Mouse (Mus musculus): ENCODE measurements around the gene Arhgdib. TPM values are rescaled to one million over a fixed set of nuclear protein-coding genes. Genes with fewer than 3 reads are reported as not detected.

Arhgdib gene
- 14.9 and 23.0 TPM in 2 replicates for total RNA-seq (2014; rRNA removed)
- polyA plus RNA-seq (2015; fragmentation: Nextera tagmentation; extraction: Ambion mirVana) = 29.3 and 37.5 TPM in 2 replicates

DNA sequence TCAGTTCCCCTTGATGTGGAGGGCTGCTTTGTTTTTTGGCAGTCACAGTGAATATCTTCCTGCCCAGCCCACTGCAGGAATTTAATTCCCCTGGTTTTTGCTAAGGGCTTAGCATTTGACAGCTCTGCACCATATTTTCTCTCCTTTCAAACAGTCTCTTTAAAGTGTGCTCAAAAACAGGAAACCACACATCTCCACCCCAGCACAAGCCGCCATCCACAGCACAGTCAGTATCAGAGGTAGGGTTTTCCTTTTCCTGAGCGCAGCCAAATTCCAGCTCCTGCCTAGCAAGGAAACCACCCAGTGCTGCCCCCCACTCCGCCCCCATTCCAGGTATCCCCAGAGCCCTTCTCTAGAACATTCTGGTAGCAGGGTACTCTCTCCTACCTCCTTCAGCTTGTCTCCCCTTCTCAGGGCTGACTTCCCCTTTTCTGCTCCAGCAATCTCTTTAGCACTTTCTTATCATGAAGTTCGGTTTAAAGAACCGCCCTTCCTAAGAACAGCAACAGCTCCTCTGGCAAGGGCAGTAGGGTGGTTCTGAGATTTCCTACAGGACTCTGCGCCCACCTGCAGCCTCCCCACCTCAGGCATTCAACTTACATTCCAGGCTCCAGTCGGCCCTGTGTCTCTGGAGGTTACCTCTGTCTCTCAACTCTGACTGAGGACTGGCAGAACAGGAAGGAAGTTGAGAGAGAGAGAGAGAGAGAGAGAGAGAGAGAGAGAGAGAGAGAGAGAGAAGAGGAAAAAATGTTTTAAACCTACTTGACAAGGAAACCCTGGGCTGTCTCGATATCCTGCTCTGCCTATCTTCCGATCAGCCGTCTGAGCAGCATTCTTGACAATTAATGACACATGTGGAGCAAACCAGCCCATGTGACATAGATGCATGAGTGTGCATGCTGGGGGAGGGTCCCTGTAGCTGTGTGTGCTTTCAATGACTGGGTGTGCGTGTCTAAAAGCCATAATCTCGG is at the start of gene Arhgdib:
Gene Arhgdib (minus strand): TSS at position 849 of the 971 bp plus-strand sequence.
- 0 out of 2 replicates have a peak within 1 kb of the TSS, but pooled peaks have one; percentile 3 for H3K4me2 ChIP-seq (ENCODE audit: low read depth)
- H3K4me3 ChIP-seq (ENCODE audit: low read depth, low read length) = no peak within 1 kb of the TSS
- peak; percentile 65 for ATAC-seq

DNA sequence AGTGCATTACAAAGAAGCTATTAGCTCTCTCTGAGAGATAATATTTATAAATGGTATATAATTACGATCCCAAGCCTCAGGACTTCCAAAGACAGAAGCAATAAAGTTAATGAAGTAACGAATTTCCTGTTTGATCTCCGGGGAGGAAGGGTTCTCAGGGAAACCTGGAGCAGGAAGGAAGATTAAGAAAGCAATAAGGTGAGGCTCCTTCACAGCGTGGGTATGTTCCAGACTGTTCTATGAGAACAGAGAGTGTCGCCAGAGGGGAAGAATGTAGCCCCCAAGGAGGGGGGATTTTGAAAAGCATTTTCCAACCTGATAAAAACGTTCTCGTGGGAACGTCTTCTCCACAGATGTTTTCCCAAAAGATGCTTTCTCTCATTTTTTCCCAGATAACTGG is 48.9 kb upstream of the Arhgdib start:
- Histone ChIP-seq H3K4me3 (ENCODE audit: low read depth, low read length) (no peak overlapping the region), H3K27ac (ENCODE audit: low read depth, low read length) (no peak overlapping the region), H3K4me2 (ENCODE audit: low read depth) (no peak overlapping the region), H3K9ac (no peak overlapping the region), H3K36me3 (ENCODE audit: insufficient read depth) (no peaks in the 10 kb centered on the region), H3K9me3 (ENCODE audit: low read length) (no peaks in the 10 kb centered on the region), H3K4me1 (ENCODE audit: insufficient read depth) (0 out of 2 replicates have a peak, but pooled peaks cover 3% of the 10 kb centered on the region), H3K27me3 (ENCODE audit: insufficient read depth, low read length) (no peaks in the 10 kb centered on the region)
- TF ChIP-seq CTCF (IDR thresholded peaks at IDR 0.05; ENCODE audit: low read depth) = no peak
- DNase-seq = no peak
- no peak for ATAC-seq
- WGBS = 60% methylated on average over 8 of the region's 8 CpGs

More for the DNA sequence above, at the start of gene Arhgdib:
- DNase-seq = peak; percentile 29
- H3K9ac ChIP-seq = no peak within 1 kb of the TSS
- no peak for TF ChIP-seq CTCF (IDR thresholded peaks at IDR 0.05; ENCODE audit: low read depth)
- H3K9me3 ChIP-seq (ENCODE audit: low read length) = no peaks in the 10 kb centered on the region
- H3K4me1 ChIP-seq (ENCODE audit: insufficient read depth) = 0 out of 2 replicates have a peak, but pooled peaks cover 7% of the 10 kb centered on the region
- 59% methylated on average over 12 of the region's 12 CpGs for WGBS
- no peaks in the 10 kb centered on the region for H3K36me3 ChIP-seq (ENCODE audit: insufficient read depth)
- H3K27ac ChIP-seq (ENCODE audit: low read depth, low read length) = peak within 1 kb of the TSS; percentile 69
- H3K27me3 ChIP-seq (ENCODE audit: insufficient read depth, low read length) = no peaks in the 10 kb centered on the region

DNA sequence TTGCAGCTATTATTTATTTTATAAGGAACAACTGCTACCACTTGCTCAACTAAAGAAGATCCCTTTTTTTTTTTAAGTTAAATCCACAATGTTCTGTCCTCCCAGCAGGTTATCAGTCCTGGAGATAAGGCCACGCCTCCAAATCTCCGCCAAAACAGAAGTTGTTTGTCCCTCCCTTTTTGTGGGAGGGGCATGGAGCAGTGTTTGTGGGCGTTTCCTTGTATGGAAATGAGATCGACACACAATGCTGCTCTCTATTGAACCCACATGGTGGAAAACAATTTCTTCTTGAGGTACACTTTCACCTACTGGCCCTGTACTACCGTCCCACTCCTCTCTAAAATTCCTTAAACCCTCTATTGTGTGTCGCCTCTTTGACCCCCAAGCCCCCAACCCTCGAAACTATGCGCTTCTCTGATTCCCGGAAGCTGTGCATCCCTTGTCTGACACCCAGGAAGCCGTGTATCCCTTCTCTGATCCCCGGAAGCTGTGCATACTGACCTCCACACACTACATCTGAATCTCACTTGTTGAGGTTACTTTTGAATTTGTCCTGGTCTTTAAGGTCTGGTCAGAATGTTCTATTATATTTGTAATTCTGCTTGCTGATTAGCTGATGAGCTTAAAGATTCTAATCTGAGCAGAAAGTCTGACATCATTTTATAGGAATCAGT is 48.3 kb upstream of the Arhgdib start:
- H3K9ac ChIP-seq = no peak overlapping the region
- no peaks in the 10 kb centered on the region for H3K9me3 ChIP-seq (ENCODE audit: low read length)
- DNase-seq (no peak), ATAC-seq (no peak)
- no peaks in the 10 kb centered on the region for H3K27me3 ChIP-seq (ENCODE audit: insufficient read depth, low read length)
- H3K4me1 ChIP-seq (ENCODE audit: insufficient read depth) = 0 out of 2 replicates have a peak, but pooled peaks cover 3% of the 10 kb centered on the region
- H3K4me3 ChIP-seq (ENCODE audit: low read depth, low read length) = no peak overlapping the region
- no peak overlapping the region for H3K4me2 ChIP-seq (ENCODE audit: low read depth)
- H3K36me3 ChIP-seq (ENCODE audit: insufficient read depth) = no peaks in the 10 kb centered on the region
- no peak overlapping the region for H3K27ac ChIP-seq (ENCODE audit: low read depth, low read length)
- WGBS = 34% methylated on average over 11 of the region's 11 CpGs
- no peak for TF ChIP-seq CTCF (IDR thresholded peaks at IDR 0.05; ENCODE audit: low read depth)

DNA sequence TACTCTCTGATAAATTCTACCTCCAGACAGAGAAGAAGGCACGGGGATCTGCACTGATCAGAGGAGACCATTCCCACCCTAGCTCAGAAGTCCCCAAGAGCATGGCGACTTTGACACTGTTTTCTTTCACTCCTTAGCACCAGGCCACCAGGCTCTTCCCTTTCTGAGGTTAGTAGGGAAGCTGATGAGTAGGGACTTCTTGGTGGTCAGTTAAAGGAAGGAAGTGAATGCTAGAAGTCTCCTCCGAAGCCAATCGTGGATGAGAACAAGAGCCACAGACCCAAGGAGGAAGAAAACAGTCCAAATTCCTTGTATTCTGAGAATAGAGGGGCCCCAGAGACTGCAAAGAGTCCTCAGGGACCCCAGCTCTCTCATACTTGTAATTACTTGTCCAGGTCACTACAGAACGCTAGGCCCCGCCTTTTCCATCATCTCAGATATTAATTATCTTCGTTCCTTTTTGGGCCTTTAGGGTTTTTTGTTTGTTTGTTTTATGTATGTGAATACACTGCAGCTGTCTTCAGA is 46.9 kb upstream of the Arhgdib start:
- no peak for TF ChIP-seq CTCF (IDR thresholded peaks at IDR 0.05; ENCODE audit: low read depth)
- DNase-seq (no peak), ATAC-seq (no peak)
- Histone ChIP-seq H3K9ac (no peak overlapping the region), H3K4me2 (ENCODE audit: low read depth) (no peak overlapping the region), H3K27ac (ENCODE audit: low read depth, low read length) (no peak overlapping the region), H3K4me3 (ENCODE audit: low read depth, low read length) (no peak overlapping the region), H3K9me3 (ENCODE audit: low read length) (no peaks in the 10 kb centered on the region), H3K36me3 (ENCODE audit: insufficient read depth) (no peaks in the 10 kb centered on the region), H3K27me3 (ENCODE audit: insufficient read depth, low read length) (no peaks in the 10 kb centered on the region), H3K4me1 (ENCODE audit: insufficient read depth) (0 out of 2 replicates have a peak, but pooled peaks cover 3% of the 10 kb centered on the region)
- 89% methylated on average over 7 of the region's 7 CpGs for WGBS

DNA sequence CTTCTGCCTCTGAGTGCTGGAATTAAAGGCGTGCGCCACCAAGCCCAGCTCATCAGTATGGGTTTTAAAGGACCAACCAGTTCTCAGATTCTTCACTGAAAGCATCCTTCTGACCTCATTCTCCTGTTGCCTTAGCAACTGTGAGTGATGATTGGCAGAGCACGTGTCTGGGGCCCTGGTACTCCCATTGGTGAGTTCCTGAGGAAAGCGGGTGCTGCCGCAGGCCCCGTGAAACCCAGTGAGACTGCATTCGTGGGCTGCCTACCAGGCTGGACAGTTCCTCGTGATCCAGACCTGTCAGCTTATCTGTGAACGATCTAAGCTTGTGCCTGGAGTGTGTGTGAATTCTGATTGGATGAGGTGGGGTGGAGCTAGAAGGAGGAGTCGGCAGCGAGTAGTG is 45.0 kb upstream of the Arhgdib start:
- TF ChIP-seq CTCF (IDR thresholded peaks at IDR 0.05; ENCODE audit: low read depth) = no peak
- no peak overlapping the region for H3K4me2 ChIP-seq (ENCODE audit: low read depth)
- no peaks in the 10 kb centered on the region for H3K27me3 ChIP-seq (ENCODE audit: insufficient read depth, low read length)
- WGBS = 60% methylated on average over 11 of the region's 11 CpGs
- no peaks in the 10 kb centered on the region for H3K36me3 ChIP-seq (ENCODE audit: insufficient read depth)
- H3K9me3 ChIP-seq (ENCODE audit: low read length) = no peaks in the 10 kb centered on the region
- peak; percentile 77 for ATAC-seq
- H3K4me1 ChIP-seq (ENCODE audit: insufficient read depth) = 0 out of 2 replicates have a peak, but pooled peaks cover 3% of the 10 kb centered on the region
- H3K9ac ChIP-seq = no peak overlapping the region
- DNase-seq = no peak
- H3K4me3 ChIP-seq (ENCODE audit: low read depth, low read length) = no peak overlapping the region
- no peak overlapping the region for H3K27ac ChIP-seq (ENCODE audit: low read depth, low read length)

DNA sequence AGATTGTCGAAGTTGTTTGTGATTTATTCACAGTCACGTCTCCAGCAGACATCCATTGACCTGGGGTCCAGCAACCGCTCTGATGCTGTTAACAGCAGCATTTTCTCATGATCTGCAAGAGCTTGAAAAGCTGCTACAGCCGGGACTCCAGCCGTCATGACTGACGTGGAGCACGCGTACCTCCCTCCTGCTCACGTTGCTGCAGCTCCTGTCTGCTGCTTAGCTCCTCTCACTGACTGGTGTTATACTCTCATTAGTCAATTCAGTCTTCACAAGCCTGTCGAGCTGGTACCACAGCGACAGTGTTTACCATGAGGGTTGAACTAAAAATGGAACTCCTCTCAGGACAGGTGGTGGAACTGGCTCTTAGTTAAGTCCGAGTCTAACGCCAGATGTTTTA is 44.3 kb upstream of the Arhgdib start:
- DNase-seq (peak; percentile 30), ATAC-seq (peak; percentile 76)
- no peaks in the 10 kb centered on the region for H3K27me3 ChIP-seq (ENCODE audit: insufficient read depth, low read length)
- H3K27ac ChIP-seq (ENCODE audit: low read depth, low read length) = no peak overlapping the region
- no peak overlapping the region for H3K9ac ChIP-seq
- no peak overlapping the region for H3K4me2 ChIP-seq (ENCODE audit: low read depth)
- no peak for TF ChIP-seq CTCF (IDR thresholded peaks at IDR 0.05; ENCODE audit: low read depth)
- no peaks in the 10 kb centered on the region for H3K9me3 ChIP-seq (ENCODE audit: low read length)
- H3K4me1 ChIP-seq (ENCODE audit: insufficient read depth) = no peaks in the 10 kb centered on the region
- H3K36me3 ChIP-seq (ENCODE audit: insufficient read depth) = no peaks in the 10 kb centered on the region
- WGBS = 61% methylated on average over 13 of the region's 13 CpGs
- no peak overlapping the region for H3K4me3 ChIP-seq (ENCODE audit: low read depth, low read length)
